Mouse (Mus musculus) kidney, adult 18-20 months (tissue): ENCODE data around the gene Gadd45b.
A peak's percentile ranks its signal among the peaks of the same experiment; 100 is the strongest.

Experiments used
- DNase-seq: peaks from one replicate; pipeline ENCODE4 v3.0.0; 2021

Gene Gadd45b

GRCm38 (mm10) chr10:80958979-80959637 is 29.2 kb downstream of the Gadd45b start:
- no peak for DNase-seq

GRCm38 (mm10) chr10:80960551-80961508 is 31.0 kb downstream of the Gadd45b start:
- peak; percentile 71 for DNase-seq

- no peak for DNase-seq
These were observed 32.2 kb downstream of the Gadd45b start for GRCm38 (mm10) chr10:80962051-80962472.

GRCm38 (mm10) chr10:80962585-80962984 is 32.7 kb downstream of the Gadd45b start:
- DNase-seq: no peak

GRCm38 (mm10) chr10:80963031-80963975 is 33.4 kb downstream of the Gadd45b start:
- DNase-seq: peak; percentile 64

GRCm38 (mm10) chr10:80966296-80966695 is 36.4 kb downstream of the Gadd45b start:
- peak; percentile 57 for DNase-seq

GRCm38 (mm10) chr10:80967101-80967656 is 37.3 kb downstream of the Gadd45b start:
- no peak for DNase-seq

- DNase-seq: no peak
These were observed 38.2 kb downstream of the Gadd45b start for GRCm38 (mm10) chr10:80968106-80968505.

- no peak for DNase-seq
These were observed 39.4 kb downstream of the Gadd45b start for GRCm38 (mm10) chr10:80969298-80969697.

- DNase-seq: no peak
These were observed 40.3 kb downstream of the Gadd45b start for GRCm38 (mm10) chr10:80970159-80970558.

- DNase-seq: peak; percentile 69
These were observed 41.7 kb downstream of the Gadd45b start for GRCm38 (mm10) chr10:80971533-80971932.

- peak; percentile 69 for DNase-seq
These were observed 42.5 kb downstream of the Gadd45b start for GRCm38 (mm10) chr10:80972071-80972987.

- no peak for DNase-seq
These were observed 43.8 kb downstream of the Gadd45b start for GRCm38 (mm10) chr10:80973722-80974121.

- peak; percentile 73 for DNase-seq
These were observed 45.6 kb downstream of the Gadd45b start for GRCm38 (mm10) chr10:80975478-80975877.

- no peak for DNase-seq
These were observed 51.8 kb downstream of the Gadd45b start for GRCm38 (mm10) chr10:80981564-80982112.
